ENCODE assay signal across 18 mouse cellular contexts in the genomic region with DNA sequence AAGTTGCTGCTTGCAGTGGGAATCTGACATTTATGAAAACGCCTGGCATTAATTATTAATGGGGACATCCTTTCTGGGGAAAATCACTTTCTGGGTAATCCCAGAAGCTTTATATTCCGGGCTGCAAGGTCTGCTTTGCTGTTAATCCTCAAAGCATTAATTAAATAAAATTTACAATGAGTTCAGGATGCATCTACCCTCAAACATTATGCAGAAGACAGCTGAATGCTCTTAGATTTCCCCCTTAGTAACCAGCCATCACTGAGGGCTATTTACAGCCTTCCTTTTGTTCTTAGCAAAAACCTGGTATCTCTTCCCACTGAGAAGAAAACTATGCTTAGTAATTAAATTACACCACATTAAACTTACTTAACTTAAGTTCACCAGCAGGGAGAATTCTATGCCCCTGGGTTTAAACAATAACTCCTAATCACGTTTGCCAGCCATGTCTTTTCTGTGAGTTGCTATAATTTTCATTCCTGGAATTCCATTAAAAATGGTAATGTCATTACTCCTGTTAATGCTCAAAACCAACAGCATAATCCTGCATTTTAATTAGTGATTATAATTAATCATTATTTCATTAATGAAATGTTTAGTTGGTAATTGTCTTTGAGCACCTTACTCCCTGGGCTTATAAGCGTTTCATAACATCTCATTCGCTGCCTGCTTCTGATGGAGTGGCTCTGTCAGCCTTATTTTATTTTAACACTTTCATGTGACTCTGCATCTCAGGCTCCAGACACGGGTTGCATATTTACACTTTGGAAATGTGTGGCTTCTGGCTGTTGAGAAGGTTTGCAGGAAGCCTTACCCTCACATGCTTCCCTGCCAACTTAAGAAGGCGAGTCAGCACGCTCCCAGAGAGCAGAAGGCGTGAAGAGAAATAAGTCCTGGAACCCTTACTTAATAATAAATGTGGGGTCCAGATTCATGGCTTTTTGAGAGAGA.
A peak's percentile ranks its signal among the peaks of the same experiment; 100 is the strongest.
DNase-seq lines count a peak whose midpoint lies in the region; ATAC-seq and TF ChIP-seq lines count a peak whose summit lies in the region.
"Had no signal": no experiment of that assay in that cellular context is flagged by ENCODE, and none has a peak within 500 bp of the region (broad histone marks: within the 10 kb centered on the region; RNA-seq: fewer than 3 reads in every experiment).

No protein-coding gene starts in this region.

- TF ChIP-seq POLR2A in brain, embryonic 14.5 days (IDR thresholded peaks at IDR 0.05; ENCODE audit: borderline replicate concordance, extremely low read depth, insufficient read depth, insufficient read length, poor library complexity, severe bottlenecking), result no peak

- intact Hi-C loops in heart, postnatal 10 days (cut with DNase I), result no loop called here

- no peak for TF ChIP-seq CTCF in brain, embryonic 14.5 days (IDR thresholded peaks at IDR 0.05; ENCODE audit: borderline replicate concordance, extremely low read depth, insufficient read depth, insufficient read length)
- no peak for TF ChIP-seq CTCF in liver, postnatal 0 days (IDR thresholded peaks at IDR 0.05; ENCODE audit: low read depth)

- ATAC-seq in liver, postnatal 0 days, result no peak
- ATAC-seq: activated CD4-positive, CD25-positive, alpha-beta regulatory T cell, adult 4 months had no signal

- WGBS in liver, postnatal 0 days (ENCODE audit: insufficient replicate concordance), result 65% methylated on average over 9 of the region's 9 CpGs

- no peak overlapping the region for H3K4me3 ChIP-seq in liver, postnatal 0 days (ENCODE audit: low read depth, low read length)
- H3K4me3 ChIP-seq: heart, embryonic 13.5 days; hindbrain, embryonic 12.5 days; limb, embryonic 10.5 days had no signal

- H3K9me3 ChIP-seq in liver, postnatal 0 days (ENCODE audit: low read length), result no peaks in the 10 kb centered on the region
- H3K9me3 ChIP-seq: G1E; heart, embryonic 13.5 days; hindbrain, embryonic 12.5 days; limb, embryonic 10.5 days had no signal

- no peak overlapping the region for H3K9ac ChIP-seq in liver, postnatal 0 days (replicated peaks)
- H3K9ac ChIP-seq: heart, embryonic 13.5 days; hindbrain, embryonic 12.5 days; liver, embryonic 14.5 days had no signal

- TF ChIP-seq EP300 in liver, postnatal 0 days (IDR thresholded peaks at IDR 0.05; ENCODE audit: low read depth), result no peak

- no peaks in the 10 kb centered on the region for H3K4me1 ChIP-seq in liver, postnatal 0 days (ENCODE audit: insufficient read depth)

- H3K36me3 ChIP-seq in liver, postnatal 0 days (replicated peaks; ENCODE audit: insufficient read depth, low read length), result no peaks in the 10 kb centered on the region
- H3K36me3 ChIP-seq: G1E; heart, embryonic 13.5 days; hindbrain, embryonic 12.5 days; limb, embryonic 10.5 days had no signal

- no peak overlapping the region for H3K27ac ChIP-seq in liver, postnatal 0 days (ENCODE audit: low read depth)
- H3K27ac ChIP-seq: heart, embryonic 13.5 days; hindbrain, embryonic 12.5 days; limb, embryonic 10.5 days; liver, embryonic 14.5 days had no signal

- no peaks in the 10 kb centered on the region for H3K27me3 ChIP-seq in liver, postnatal 0 days (ENCODE audit: insufficient read depth, low read length)
- H3K27me3 ChIP-seq: heart, embryonic 13.5 days; hindbrain, embryonic 12.5 days had no signal

- no peak overlapping the region for H3K4me2 ChIP-seq in liver, postnatal 0 days (ENCODE audit: low read depth, low read length)
- H3K4me2 ChIP-seq: heart, embryonic 13.5 days; hindbrain, embryonic 12.5 days had no signal

- DNase-seq in heart, adult 11 months, result peak; percentile 29
- DNase-seq in heart, postnatal 10 days, result no peak
- DNase-seq in MN1 (ENCODE audit: low spot score), result peak; percentile 10
- DNase-seq in brain, embryonic 14.5 days (ENCODE audit: low read depth), result peak; percentile 78
- DNase-seq in kidney, postnatal 25 days, result peak; percentile 17 to 37
- DNase-seq in liver, postnatal 0 days, result no peak
- DNase-seq in gastrocnemius, postnatal 4 days (ENCODE audit: low spot score in 2 of 2), result no peak
- no peak for DNase-seq in lung, adult 18-20 months
- DNase-seq: cerebellum, adult 9-10 months; embryo, embryonic 11 days; gastrocnemius, postnatal 25 days; lung, postnatal 36 days had no signal

Comparison
In these comparisons a context has a peak if more than half of its experiments do, and no peak if none do; other contexts are left out.
1. DNase-seq: peak in heart, adult 11 months (single experiment), MN1 (single experiment), brain, embryonic 14.5 days (single experiment) and kidney, postnatal 25 days (2 of 2); none in heart, postnatal 10 days (0 of 2), liver, postnatal 0 days (single experiment), gastrocnemius, postnatal 4 days (0 of 2) and lung, adult 18-20 months (0 of 2).